Mouse (Mus musculus) lung, adult 2 months (tissue): ENCODE results near the gene Sod1. TPM values are rescaled to one million over a fixed set of nuclear protein-coding genes. Genes with fewer than 3 reads are reported as not detected.

Experiments
- DNase-seq: peaks from one replicate; pipeline ENCODE4 v3.0.0; 2022
- H3K4me1 ChIP-seq: fragments of 200-500 bp; 2 replicates; pipeline ENCODE4 v1.6.1; 2011; ENCODE audit warnings: low read length; ENCODE audit not compliant: control insufficient read depth, insufficient read depth
- H3K4me3 ChIP-seq: fragments of 200-500 bp; replicated peaks from 2 replicates; pipeline ENCODE3; 2011; ENCODE audit warnings: low read depth, mild to moderate bottlenecking, control low read depth, low read length; ENCODE audit errors: extremely low read depth
- CTCF ChIP-seq: fragments of 200-500 bp; IDR thresholded peaks from 2 replicates; pipeline ENCODE4 v1.5.1; 2011; ENCODE audit warnings: mild to moderate bottlenecking, low read length, control low read depth; ENCODE audit not compliant: insufficient read depth
- POLR2A ChIP-seq: fragments of 200-500 bp; IDR thresholded peaks from 2 replicates; pipeline ENCODE4 v1.6.1; 2011; ENCODE audit warnings: low read depth, mild to moderate bottlenecking, control low read depth, low read length, borderline replicate concordance; ENCODE audit errors: extremely low read depth
- WGBS: fragments of 180-500 bp; shearing (Covaris S2); methylation state at CpG from one replicate; pipeline ENCODE4 v1.1.7; 2018; 5-methylcytosine and 5-hydroxymethylcytosine counted together
- polyA plus RNA-seq: library from polyadenylated mRNA; depleted of rRNA; stranded (reverse); fragments of >200 nt; gene quantifications from 2 replicates; pipeline ENCODE4 v1.2.3, GENCODE M21; 2012

Sod1 gene
- polyA plus RNA-seq, 1 experiment = 549 TPM

DNA sequence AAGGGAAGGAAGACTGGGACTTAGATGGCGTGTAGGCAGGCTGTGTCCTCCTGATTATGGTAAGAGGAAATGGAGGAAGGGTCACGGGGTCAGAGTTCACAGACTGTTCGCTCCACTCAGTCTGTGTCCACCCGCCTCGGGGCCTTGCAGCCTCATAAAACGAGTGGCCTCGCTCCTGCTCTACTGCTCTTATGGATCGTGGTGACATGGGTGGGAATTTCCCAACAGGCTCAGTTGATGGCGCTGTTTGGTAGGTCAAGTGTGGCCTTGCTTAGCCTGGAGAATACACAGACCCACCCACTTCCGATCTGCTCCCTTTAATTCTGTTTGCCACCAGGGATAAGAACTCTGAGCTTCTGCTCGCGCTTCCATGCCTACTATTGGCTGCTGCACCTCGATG, 33.1 kb upstream of the Sod1 start:
- Histone ChIP-seq H3K4me3 (no peak overlapping the region), H3K4me1 (no peaks in the 10 kb centered on the region)
- DNase-seq = peak; percentile 48
- WGBS = 14% methylated on average over 13 of the region's 13 CpGs
- peak; percentile 79 for TF ChIP-seq CTCF
- no peak for TF ChIP-seq POLR2A

- DNase-seq = no peak
- WGBS = 76% methylated on average over 6 of the region's 6 CpGs
- H3K4me3 ChIP-seq = no peak overlapping the region
- no peak for TF ChIP-seq CTCF
- TF ChIP-seq POLR2A = no peak
- H3K4me1 ChIP-seq = peaks cover under 1% of the 10 kb centered on the region; the same call in 1 of the 2 replicates
Observed at GRCm38 (mm10) chr16:90191289-90191688, 29.3 kb upstream of the Sod1 start.

GRCm38 (mm10) chr16:90193719-90194118, 26.8 kb upstream of the Sod1 start:
- no peak for DNase-seq
- Histone ChIP-seq H3K4me1 (peaks cover 13% of the 10 kb centered on the region), H3K4me3 (no peak overlapping the region)
- TF ChIP-seq CTCF (no peak), POLR2A (no peak)

- Histone ChIP-seq H3K4me3 (no peak overlapping the region), H3K4me1 (peaks cover 16% of the 10 kb centered on the region)
- WGBS = 61% methylated on average over 7 of the region's 7 CpGs
- DNase-seq = no peak
- TF ChIP-seq CTCF (no peak), POLR2A (no peak)
Observed at GRCm38 (mm10) chr16:90196688-90197240, 23.8 kb upstream of the Sod1 start.

GRCm38 (mm10) chr16:90197337-90197973, 23.1 kb upstream of the Sod1 start:
- Histone ChIP-seq H3K4me3 (peak overlapping the region; percentile 46), H3K4me1 (peaks cover 16% of the 10 kb centered on the region)
- DNase-seq = peak; percentile 79
- under 1% methylated on average over 22 of the region's 22 CpGs for WGBS
- TF ChIP-seq POLR2A = peak; percentile 19; the same call in 1 of the 2 replicates
- TF ChIP-seq CTCF = peak; percentile 65

GRCm38 (mm10) chr16:90198626-90199025, 21.9 kb upstream of the Sod1 start:
- DNase-seq = no peak
- Histone ChIP-seq H3K4me3 (no peak overlapping the region), H3K4me1 (peaks cover 16% of the 10 kb centered on the region)
- 74% methylated on average over 6 of the region's 6 CpGs for WGBS
- TF ChIP-seq CTCF = no peak
- TF ChIP-seq POLR2A = no peak

- DNase-seq = no peak
- Histone ChIP-seq H3K4me3 (no peak overlapping the region), H3K4me1 (peaks cover 16% of the 10 kb centered on the region)
- TF ChIP-seq POLR2A (no peak), CTCF (no peak)
- 75% methylated on average over 10 of the region's 10 CpGs for WGBS
Observed at GRCm38 (mm10) chr16:90199174-90199573, 21.4 kb upstream of the Sod1 start.

GRCm38 (mm10) chr16:90202140-90202539, 18.4 kb upstream of the Sod1 start:
- TF ChIP-seq CTCF (no peak), POLR2A (no peak; the same call in 1 of the 2 replicates)
- Histone ChIP-seq H3K4me3 (peak overlapping the region; percentile 6), H3K4me1 (peaks cover 7% of the 10 kb centered on the region)
- 43% methylated on average over 19 of the region's 19 CpGs for WGBS
- no peak for DNase-seq

DNA sequence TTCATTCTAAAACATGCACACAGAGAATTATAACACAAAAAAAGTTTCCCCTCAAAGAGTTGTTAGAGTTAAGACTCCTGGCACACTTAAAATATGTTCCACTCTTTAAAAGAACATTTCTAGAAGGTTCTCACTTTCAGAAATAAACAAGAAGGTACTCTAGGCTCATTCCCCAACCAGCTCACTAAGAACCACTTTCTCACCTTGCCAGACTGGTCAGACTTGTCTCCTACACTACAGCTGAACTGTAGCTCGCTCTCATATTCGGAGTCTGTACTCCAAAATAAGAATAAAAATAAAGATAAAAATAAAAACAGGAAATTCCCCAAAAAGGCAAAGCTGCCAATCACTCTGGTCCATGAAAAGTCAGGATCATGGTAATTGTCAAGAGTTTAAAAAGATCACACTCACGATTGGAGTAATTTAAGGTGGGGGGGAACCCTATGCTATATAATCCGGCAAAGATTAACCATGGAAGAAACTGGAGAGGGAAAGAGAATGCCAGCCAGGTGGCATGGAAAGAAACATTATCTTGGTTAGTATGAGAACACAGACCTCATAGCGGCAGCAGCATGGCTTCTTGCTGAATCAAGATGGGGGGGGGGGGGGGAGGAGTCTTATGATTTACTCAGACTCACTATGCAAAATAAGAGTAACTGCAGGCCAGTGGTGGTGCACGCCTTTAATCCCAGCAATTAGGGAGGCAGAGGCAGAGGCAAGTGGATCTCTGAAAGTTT, 17.2 kb upstream of the Sod1 start:
- peaks cover 2% of the 10 kb centered on the region for H3K4me1 ChIP-seq
- TF ChIP-seq CTCF (no peak), POLR2A (no peak)
- 63% methylated on average over 6 of the region's 6 CpGs for WGBS
- H3K4me3 ChIP-seq = no peak overlapping the region
- DNase-seq = no peak

- TF ChIP-seq POLR2A = no peak
- no peak for TF ChIP-seq CTCF
- over 99% methylated on average over 2 of the region's 2 CpGs for WGBS
Observed at GRCm38 (mm10) chr16:90204868-90205267, 15.7 kb upstream of the Sod1 start.

More at GRCm38 (mm10) chr16:90204868-90205267, 15.7 kb upstream of the Sod1 start:
- no peak for DNase-seq
- Histone ChIP-seq H3K4me1 (no peaks in the 10 kb centered on the region), H3K4me3 (no peak overlapping the region)
